Mouse (Mus musculus) limb, embryonic 10.5 days (tissue): Measurements from ENCODE around the gene Gm49403. TPM values are rescaled to one million over a fixed set of nuclear protein-coding genes. Genes with fewer than 3 reads are reported as not detected.
"Not testable (repeated sequence)": the region's sequence is repeated elsewhere in the genome, so short reads cannot be mapped to it uniquely, and the experiment has no call there.

ENCODE experiments used
- DNase-seq: peaks from one replicate; pipeline ENCODE4 v3.0.0-alpha.2; 2017; ENCODE audit warnings: low spot score
- H3K27ac ChIP-seq: fragments of 300-500 bp; sonication (generic); 2 replicates; pipeline ENCODE4 v1.5.1; 2016; ENCODE audit warnings: mild to moderate bottlenecking
- H3K27me3 ChIP-seq: fragments of 300-500 bp; sonication (generic); 2 replicates; pipeline ENCODE4 v1.6.1; 2016; ENCODE audit warnings: low read depth, mild to moderate bottlenecking; ENCODE audit not compliant: poor library complexity, severe bottlenecking
- H3K36me3 ChIP-seq: fragments of 300-500 bp; sonication (generic); 2 replicates; pipeline ENCODE4 v1.6.1; 2016; ENCODE audit warnings: mild to moderate bottlenecking, moderate library complexity
- H3K4me1 ChIP-seq: fragments of 300-500 bp; sonication (generic); 2 replicates; pipeline ENCODE4 v1.6.1; 2016
- H3K4me3 ChIP-seq: fragments of 300-500 bp; sonication (generic); 2 replicates; pipeline ENCODE4 v1.5.1; 2016; ENCODE audit warnings: mild to moderate bottlenecking, moderate library complexity
- H3K9me3 ChIP-seq: fragments of 300-500 bp; sonication (generic); replicated peaks from 2 replicates; pipeline ENCODE4 v1.6.1; 2016; ENCODE audit warnings: mild to moderate bottlenecking
- whole genome bisulfite sequencing: fragments of 180-500 bp; shearing (Covaris S2); methylation state at CpG from one replicate; pipeline ENCODE4 v1.1.7; 2016; 5-methylcytosine and 5-hydroxymethylcytosine counted together
- polyA plus RNA-seq: library from polyadenylated mRNA; unstranded; fragments of >200 nt; fragmentation: Nextera tagmentation; extraction: Ambion mirVana; gene quantifications from 2 replicates; pipeline ENCODE4 v1.2.1, GENCODE M21; 2016

Gm49403 gene
- polyA plus RNA-seq, 1 experiment from 2014 or later = not detected

DNA sequence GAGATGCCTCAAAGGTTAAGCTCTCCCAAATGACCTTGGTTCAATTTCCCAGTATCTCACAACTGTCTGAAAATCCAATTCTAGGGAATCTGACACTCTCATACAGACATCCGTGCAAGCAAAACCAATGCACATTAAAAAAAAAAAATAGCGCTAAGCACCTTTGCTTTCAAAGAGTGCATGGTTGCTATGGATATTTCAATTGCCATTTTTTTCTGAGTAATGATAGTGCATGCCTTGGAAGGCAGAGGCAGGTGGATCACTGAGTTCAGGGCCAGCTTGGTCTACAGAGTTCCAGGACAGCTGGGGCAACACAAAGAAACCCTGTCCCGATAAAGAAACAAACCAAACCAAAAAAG is 2.7 kb upstream of the Gm49403 start:
- Histone ChIP-seq H3K4me1 (peaks cover 10% of the 10 kb centered on the region; the same call in 1 of the 2 replicates), H3K9me3 (no peaks in the 10 kb centered on the region), H3K27me3 (no peaks in the 10 kb centered on the region), H3K36me3 (peaks cover 31% of the 10 kb centered on the region), H3K27ac (peak overlapping the region; percentile 92), H3K4me3 (peak overlapping the region; percentile 84)
- 18% methylated on average over 3 of the region's 3 CpGs for WGBS
- no peak for DNase-seq

DNA sequence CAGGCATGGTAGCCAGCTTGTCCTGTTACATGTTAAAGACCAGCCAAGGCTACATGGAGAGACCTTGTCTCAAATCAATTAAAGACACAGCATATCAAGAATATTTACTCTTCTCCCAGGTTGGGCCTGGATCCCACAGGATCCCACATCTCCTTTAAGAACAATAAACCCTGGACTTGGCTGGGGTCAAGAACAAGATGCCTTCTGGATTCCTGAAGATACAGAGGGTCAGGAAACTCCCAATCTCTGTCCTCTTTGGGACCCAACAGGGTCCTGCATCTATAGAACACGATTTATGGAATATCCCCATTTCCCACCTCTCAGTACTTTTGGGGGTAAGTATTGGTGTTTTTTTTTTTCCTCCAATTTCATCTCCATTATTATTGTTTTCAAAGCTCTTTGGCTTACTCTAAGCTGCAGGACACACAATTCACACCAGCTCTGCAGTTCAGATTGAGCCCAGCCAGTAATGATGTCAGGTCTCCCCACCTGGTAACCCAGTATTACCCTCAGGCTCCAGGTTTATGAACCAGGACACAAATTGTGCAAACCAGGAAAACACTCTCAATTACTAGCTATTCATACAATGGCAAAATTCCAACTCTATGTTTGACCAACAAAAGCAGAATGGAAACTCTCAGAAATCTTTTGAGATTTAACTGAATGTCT is 3.3 kb downstream of the Gm49403 start:
- Histone ChIP-seq H3K4me1 (peaks cover 14% of the 10 kb centered on the region), H3K9me3 (no peaks in the 10 kb centered on the region), H3K4me3 (peak overlapping the region; percentile 68), H3K36me3 (peaks cover 20% of the 10 kb centered on the region), H3K27me3 (no peaks in the 10 kb centered on the region), H3K27ac (peak overlapping the region; percentile 93)
- WGBS = 37% methylated on average over 1 of the region's 1 CpGs
- DNase-seq = no peak

DNA sequence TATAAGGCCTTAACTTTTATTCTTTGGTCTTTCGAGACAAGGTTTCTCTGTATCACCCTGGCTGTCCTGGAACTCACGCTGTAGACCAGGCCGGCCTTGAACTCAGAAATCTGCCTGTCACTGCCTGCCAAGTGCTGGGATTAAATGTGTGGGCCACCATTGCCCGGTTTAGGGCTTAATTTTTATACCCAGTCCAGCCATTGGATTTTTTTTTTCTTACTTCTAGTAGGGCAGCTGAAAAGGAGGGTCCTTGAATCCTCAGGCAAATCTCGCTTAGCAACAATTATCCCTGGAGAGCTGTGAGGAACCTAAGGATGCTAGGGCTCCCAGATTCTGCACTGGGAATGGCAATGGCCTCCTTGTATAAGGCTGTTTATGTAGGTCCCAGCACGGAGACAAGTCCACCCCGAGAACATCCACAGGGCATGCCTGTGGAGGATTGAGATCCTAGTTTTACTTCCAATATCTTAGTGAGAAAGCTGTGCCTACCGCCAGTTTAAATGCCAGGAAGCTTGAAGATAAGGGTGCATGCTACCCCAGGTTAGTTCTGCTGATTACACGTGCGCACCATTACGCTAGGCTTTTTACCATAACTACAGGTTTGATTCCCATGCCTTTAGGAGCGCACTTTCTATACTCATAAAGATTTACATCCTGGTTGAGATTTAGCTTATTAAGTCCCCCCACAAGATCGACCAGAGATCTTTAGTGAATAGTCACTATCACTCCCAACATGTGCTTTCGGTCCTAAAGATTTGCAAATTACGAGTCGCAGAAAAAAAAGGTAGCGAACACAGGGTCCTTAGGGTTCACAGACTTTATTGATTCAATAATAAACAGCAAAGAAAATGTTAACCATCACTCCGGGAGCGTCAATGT is 4.1 kb downstream of the Gm49403 start:
- Histone ChIP-seq H3K27ac (peak overlapping the region; percentile 93), H3K36me3 (peaks cover 21% of the 10 kb centered on the region), H3K4me3 (peak overlapping the region; percentile 68), H3K4me1 (peaks cover 14% of the 10 kb centered on the region), H3K27me3 (no peaks in the 10 kb centered on the region), H3K9me3 (no peaks in the 10 kb centered on the region)
- WGBS = 17% methylated on average over 19 of the region's 19 CpGs
- no peak for DNase-seq

DNA sequence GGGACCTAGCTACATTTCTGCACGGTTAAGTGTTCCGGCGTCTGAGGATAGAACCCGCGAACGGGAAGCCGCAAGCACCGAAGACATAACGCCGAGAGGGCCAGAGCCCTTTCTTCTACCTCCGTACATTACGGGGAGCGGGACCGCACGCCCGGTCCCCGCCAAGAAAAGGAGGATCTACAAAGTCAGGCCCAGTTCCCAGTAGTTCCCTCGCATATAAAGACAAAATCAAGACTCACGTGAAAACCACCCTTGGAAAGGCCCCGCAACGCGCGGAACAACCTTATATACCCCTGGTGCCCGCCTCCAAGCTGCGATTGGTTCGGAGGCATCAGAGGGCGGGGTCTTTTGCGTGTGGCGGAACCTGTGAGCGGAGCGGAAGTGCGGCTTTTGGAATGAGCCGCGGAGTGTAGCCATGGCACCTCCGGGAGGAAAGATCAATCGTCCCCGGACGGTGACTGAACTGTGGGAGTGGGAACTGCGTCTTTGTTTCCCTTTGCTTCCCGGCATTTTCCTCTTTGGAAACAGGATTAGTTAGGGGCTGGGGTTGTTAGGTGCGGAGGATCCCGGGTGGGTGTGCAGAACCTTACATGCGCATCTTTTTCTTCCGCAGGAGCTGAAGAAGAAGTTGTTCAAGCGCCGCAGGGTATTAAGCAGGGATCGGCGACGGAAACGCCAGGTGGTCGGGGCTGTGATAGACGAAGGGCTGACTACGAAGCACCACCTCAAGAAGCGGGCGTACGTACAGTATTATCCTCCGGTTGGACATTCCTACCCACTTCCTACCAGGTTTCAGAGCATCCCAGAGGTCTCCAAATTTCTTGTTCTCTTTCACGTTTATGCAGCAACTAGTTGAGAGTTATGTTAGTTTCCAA is 5.0 kb downstream of the Gm49403 start, which contains the start of the genes 1810009A15Rik and Gm49416:
1810009A15Rik (plus strand) TSS at position 343 of the 875 bp plus-strand sequence.
Gm49416 (plus strand) TSS at position 416 of the 875 bp plus-strand sequence.
- H3K27ac ChIP-seq = peak within 1 kb of the TSS; percentile 93
- peak; percentile 95 for DNase-seq
- peak within 1 kb of the TSS; percentile 68 for H3K4me3 ChIP-seq
- H3K4me1 ChIP-seq = peaks cover 18% of the 10 kb centered on the region
- no peaks in the 10 kb centered on the region for H3K9me3 ChIP-seq
- no peaks in the 10 kb centered on the region for H3K27me3 ChIP-seq
- peaks cover 22% of the 10 kb centered on the region for H3K36me3 ChIP-seq
- WGBS = under 1% methylated on average over 58 of the region's 58 CpGs

DNA sequence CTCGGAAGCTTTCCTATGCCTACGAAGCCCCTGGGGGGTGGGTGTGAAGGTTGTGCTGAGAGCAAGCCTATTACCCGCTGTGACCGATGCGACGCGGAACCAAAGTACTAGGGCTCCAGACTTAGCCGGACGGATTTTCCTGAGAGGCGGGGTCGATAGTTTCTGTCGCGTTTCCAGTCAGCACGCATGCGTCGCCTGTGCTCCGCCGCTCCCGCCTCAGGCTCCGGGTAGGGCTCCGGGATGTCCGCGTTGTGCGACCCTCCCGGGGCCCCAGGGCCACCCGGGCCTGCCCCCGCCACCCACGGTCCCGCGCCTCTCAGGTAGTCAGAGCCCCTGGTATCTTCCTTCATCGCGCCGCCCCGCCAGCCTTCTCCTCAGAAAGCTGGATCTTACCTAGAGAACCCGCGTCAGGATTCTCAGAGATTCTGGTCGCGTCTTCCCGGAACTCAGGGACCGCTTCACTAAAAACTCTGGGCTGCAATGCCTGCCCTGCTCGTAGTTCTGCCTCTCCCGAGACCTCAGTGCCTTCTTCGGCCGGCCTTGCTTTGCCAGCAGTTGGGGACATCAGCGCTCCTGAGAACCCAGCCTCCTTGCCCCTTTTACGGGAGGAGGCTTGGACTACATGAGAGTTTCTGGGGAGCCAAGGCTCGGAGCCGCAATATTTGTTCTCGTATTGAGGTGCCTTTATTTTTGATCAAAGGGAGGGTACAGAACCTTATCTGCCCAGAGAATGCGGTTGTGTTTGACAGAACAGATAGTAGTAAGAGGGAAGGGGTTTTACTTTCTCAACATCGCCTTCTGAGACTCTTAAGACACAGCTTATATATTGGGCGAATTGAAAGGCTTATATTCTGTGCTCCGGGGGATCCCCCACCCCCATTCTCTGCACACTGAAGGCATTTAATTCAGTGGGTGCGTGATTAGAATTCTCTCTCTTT is 9.4 kb downstream of the Gm49403 start, which contains the start of gene Ints5:
Ints5 (plus strand) TSS at position 177 of the 938 bp plus-strand sequence.
- WGBS = 3% methylated on average over 54 of the region's 54 CpGs
- peak; percentile 87 for DNase-seq
- Histone ChIP-seq H3K9me3 (no peaks in the 10 kb centered on the region), H3K4me1 (peaks cover 31% of the 10 kb centered on the region), H3K36me3 (peaks cover 51% of the 10 kb centered on the region), H3K27ac (peak within 1 kb of the TSS; percentile 94), H3K4me3 (peak within 1 kb of the TSS; percentile 90), H3K27me3 (no peaks in the 10 kb centered on the region)

DNA sequence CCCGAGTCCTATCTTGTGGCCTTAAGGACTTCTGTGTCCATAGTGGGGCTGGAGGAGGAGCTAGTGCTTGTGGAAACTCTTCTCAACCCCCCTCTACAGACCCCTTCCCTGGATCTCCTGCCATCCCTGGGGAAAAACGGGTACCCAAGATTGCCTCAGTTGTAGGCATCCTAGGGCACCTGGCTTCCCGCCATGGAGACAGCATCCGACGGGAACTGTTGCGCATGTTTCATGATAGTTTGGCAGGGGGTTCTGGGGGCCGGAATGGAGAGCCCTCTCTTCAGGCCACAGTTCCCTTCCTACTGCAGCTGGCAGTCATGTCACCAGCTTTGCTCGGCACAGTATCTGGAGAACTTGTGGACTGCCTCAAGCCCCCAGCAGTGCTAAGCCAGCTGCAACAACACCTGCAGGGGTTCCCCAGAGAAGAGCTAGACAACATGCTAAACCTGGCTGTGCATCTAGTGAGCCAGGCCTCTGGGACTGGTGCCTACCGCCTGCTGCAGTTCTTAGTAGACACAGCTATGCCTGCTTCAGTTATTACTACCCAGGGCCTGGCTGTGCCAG is 11.7 kb downstream of the Gm49403 start:
- Histone ChIP-seq H3K9me3 (no peaks in the 10 kb centered on the region), H3K4me3 (peak overlapping the region; percentile 6; the same call in 1 of the 2 replicates), H3K36me3 (peaks cover 51% of the 10 kb centered on the region), H3K27me3 (no peaks in the 10 kb centered on the region), H3K4me1 (peaks cover 33% of the 10 kb centered on the region), H3K27ac (no peak overlapping the region)
- 94% methylated on average over 9 of the region's 9 CpGs for WGBS
- DNase-seq = no peak

DNA sequence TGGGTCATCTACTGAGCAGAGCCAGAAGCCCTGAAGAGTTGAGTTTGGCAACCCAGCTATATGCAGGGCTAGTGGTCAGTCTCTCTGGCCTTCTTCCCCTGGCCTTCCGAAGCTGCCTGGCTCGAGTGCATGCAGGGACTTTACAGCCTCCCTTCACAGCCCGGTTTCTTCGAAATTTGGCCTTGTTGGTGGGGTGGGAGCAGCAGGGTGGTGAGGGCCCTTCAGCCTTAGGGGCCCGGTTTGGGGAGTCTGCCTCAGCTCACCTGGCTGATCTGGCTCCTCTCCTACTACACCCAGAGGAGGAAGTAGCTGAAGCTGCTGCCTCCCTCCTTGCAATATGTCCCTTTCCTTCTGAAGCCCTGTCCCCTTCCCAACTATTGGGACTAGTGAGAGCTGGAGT is 12.5 kb downstream of the Gm49403 start:
- not testable (repeated sequence) for DNase-seq, H3K27ac ChIP-seq, H3K27me3 ChIP-seq, H3K4me3 ChIP-seq, H3K9me3 ChIP-seq
- Histone ChIP-seq H3K36me3 (peaks cover 51% of the 10 kb centered on the region), H3K4me1 (peaks cover 33% of the 10 kb centered on the region)
- WGBS = 91% methylated on average over 5 of the region's 5 CpGs

DNA sequence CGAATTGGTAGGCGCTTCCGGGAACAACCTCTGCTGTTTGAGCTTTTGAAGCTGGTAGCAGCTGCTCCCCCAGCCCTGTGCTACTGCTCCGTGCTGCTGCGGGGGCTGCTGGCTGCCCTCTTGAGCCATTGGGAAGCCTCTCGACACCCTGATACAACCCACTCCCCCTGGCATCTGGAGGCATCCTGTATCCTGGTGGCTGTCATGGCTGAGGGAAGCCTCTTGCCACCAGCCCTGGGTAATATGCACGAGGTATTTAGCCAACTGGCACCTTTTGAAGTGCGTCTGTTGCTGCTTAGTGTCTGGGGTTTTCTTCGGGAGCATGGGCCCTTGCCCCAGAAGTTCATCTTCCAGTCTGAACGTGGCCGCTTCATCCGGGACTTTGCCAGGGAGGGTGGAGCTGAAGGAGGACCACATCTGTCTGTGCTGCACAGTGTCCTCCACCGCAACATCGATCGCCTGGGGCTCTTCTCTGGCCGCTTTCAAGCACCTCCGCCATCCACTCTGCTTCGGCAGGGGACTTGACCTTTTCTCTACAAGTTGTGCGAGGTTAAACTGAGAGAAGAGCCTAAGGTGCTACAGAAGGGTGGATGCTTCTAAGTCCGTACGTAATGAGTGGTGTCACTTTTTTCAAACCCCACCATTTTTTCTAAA is 13.6 kb downstream of the Gm49403 start:
- H3K27me3 ChIP-seq, H3K9me3 ChIP-seq: not testable (repeated sequence)
- peaks cover 57% of the 10 kb centered on the region for H3K36me3 ChIP-seq
- WGBS = 27% methylated on average over 21 of the region's 21 CpGs
- peak overlapping the region; percentile 94 for H3K27ac ChIP-seq
- peaks cover 33% of the 10 kb centered on the region for H3K4me1 ChIP-seq
- H3K4me3 ChIP-seq = peak overlapping the region; percentile 90
- peak; percentile 49 for DNase-seq

DNA sequence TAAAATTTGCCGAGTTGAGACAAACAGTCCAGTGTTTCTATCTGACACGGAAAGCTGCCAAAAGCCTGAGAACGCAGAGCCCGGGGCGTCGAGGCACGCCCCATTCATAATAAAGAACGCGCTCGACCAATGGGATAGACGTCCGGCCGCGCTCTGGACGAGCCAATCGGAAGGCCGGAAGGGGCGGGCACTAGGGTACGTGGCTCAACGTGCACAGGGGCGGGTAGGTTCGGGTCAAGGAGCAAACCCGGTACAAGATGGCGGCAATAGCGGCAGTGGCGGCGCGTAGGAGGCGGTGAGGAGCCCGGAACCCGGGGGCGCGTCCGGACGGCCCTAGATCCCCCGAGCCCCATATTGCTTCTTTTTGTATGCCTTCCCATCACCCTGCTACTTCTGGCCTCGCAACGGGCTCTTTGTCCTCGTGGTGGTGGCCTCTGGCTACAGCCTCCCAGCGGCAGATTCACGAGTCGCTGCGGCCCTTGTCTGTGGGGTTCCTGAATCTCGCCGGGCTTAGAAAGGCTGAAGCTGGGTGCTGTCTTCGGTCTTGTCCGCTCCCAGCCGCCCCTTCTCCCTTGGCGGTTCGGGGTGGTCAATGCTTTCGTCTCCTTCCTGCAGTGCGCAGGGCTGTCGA is 14.2 kb downstream of the Gm49403 start, which contains the start of gene Ganab:
Ganab (plus strand) TSS at position 207 of the 631 bp plus-strand sequence.
- peak; percentile 96 for DNase-seq
- under 1% methylated on average over 53 of the region's 53 CpGs for WGBS
- peaks cover 61% of the 10 kb centered on the region for H3K36me3 ChIP-seq
- H3K9me3 ChIP-seq = no peaks in the 10 kb centered on the region
- H3K4me1 ChIP-seq = peaks cover 33% of the 10 kb centered on the region
- peak within 1 kb of the TSS; percentile 90 for H3K4me3 ChIP-seq
- peak within 1 kb of the TSS; percentile 94 for H3K27ac ChIP-seq
- H3K27me3 ChIP-seq = no peaks in the 10 kb centered on the region

DNA sequence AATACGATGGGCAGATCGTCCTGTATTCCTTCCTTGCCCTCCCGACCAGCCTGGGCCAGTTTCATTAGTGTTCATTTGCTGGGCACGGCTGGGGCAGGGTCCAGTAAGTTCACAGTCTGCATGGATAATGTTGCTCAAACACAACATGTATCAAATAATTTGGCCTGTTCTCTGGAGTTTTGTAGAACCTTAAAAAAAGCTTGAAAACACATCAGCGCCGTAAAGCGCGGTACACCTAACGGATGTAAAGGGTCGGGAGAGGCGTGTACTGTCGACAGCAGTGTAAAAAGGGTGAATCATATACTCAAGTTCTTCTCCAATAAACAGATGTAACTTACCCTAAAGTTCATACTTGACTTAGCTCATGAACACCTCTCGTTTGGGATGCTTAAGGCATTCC is 14.8 kb downstream of the Gm49403 start:
- WGBS = 16% methylated on average over 13 of the region's 13 CpGs
- peaks cover 67% of the 10 kb centered on the region for H3K36me3 ChIP-seq
- DNase-seq = no peak
- no peaks in the 10 kb centered on the region for H3K27me3 ChIP-seq
- H3K27ac ChIP-seq = peak overlapping the region; percentile 94
- H3K4me3 ChIP-seq = peak overlapping the region; percentile 90
- peaks cover 31% of the 10 kb centered on the region for H3K4me1 ChIP-seq
- no peaks in the 10 kb centered on the region for H3K9me3 ChIP-seq
